Mouse (Mus musculus): ENCODE results near the gene Shank2.

GRCm38 (mm10) chr7:143978741-143979371 lies 22.9 kb upstream of the Shank2 start:
- TF ChIP-seq CTCF (IDR thresholded peaks at IDR 0.05; ENCODE audit: low read depth): peak; percentile 77
- TF ChIP-seq EP300 (optimal IDR thresholded peaks at IDR 0.05): no peak
